Mouse (Mus musculus) kidney, postnatal 10 days (tissue): Measurements from ENCODE around the gene Pskh1.

ENCODE experiments used
- DNase-seq: peaks from one replicate; pipeline ENCODE4 v3.0.0; 2021; ENCODE audit warnings: mixed read lengths

The Pskh1 gene

DNA sequence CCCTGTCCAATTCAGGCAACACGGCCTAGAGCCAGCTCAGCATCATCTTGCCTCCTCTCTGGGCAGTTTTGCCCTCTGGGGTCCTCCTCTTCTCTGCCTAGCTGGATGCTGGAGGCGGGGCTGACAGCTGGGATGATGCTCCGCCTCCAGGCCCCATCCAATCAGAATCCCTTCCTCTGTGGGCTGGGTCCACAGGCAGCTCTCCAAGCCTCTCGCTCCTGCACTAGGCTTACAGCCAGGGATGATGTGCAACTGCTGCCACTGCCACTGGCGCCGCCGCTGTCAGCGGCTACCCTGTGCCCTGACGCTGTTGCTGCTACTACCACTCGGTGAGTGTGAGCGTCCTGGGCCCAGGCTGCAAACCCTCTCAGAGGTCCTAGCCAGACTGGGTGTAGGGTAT lies 6.9 kb upstream of the Pskh1 start, which contains the start of gene Nrn1l:
Gene Nrn1l (plus strand): TSS at position 229 of the 400 bp plus-strand sequence.
- peak; percentile 86 for DNase-seq

GRCm38 (mm10) chr8:105897801-105898480 lies 2.3 kb upstream of the Pskh1 start:
- no peak for DNase-seq

GRCm38 (mm10) chr8:105900941-105901616 lies 838 bp downstream of the Pskh1 start:
- no peak for DNase-seq

DNA sequence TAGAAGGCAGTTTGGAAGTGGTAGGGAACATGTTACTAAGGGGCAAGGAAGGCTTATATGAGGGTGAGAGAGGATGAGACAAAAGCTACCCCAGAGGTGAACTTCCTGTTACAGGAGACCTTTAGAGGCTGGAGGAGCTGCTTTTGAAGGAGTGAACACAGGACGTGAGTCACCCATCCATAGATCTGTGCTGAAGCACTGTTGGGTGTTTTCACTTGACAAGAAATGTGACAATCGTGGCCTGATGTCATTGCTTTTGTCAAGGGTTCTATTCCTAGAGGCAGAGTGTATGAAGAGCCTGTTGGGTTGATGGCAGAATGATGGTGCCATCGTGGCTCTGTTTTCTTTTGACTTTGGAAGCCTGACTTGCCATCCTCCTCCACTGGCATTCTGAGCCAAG lies 19.1 kb downstream of the Pskh1 start:
- DNase-seq: no peak

DNA sequence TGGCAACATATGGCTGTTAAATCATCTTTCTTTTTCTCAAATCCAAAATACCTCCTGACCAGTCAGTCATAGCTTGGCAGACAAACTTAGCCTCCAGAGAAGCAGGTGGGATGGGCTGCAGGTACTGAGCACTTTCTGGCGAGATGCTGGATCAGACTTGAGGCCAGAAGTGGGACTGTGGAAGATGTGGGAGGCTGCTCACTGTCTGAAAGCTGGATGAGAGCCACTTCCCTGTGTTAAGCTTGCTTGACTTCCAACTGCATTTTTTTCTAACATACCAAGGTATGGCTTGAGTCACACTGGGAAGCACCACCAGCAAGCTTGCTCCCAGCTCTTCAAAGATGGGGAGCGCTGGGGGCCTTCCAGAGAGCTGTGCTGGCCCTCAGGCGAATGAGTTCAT lies 24.9 kb downstream of the Pskh1 start:
- no peak for DNase-seq

DNA sequence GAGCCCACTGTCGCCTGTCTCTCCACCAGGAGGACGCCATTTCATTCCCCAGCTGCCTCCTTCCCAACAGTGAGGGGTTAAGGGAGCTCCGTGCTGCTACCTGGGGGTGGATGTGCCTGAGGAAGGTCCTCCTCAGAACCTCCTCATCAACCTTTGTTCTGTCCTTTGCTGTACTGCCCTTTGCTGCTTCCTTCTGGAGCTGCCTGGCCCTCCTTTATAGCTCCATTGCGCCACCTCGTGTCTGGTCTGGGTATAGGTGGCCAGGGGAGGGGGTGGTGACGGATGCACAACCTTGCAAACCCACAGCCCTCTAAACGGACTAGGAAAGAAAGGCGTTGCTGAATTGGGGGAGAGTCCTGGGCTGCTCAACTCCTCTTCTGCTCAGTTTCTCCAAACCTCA lies 30.4 kb downstream of the Pskh1 start:
- peak; percentile 89 for DNase-seq

DNA sequence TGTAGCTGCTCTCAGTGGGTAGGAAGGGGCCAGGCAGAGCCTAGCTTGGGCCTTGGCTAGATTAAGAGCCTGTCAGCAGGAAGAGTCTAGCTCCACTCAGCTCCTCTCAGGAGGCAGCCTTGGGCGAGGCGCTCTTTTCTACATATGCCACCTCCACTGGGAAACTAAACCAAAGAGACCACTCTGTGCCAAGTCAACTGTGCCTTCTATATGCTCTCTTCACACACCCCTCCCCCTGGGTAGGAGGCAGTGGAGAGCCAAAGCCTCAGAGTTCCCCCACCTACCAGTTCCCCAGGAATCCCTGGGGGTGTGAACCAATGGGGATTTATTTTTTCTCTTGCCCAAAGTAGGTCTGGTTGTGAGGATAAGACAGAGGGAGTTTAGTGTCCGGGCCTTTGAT lies 31.0 kb downstream of the Pskh1 start:
- DNase-seq: no peak

- DNase-seq: no peak
Observed at GRCm38 (mm10) chr8:105932525-105932924, 32.3 kb downstream of the Pskh1 start.

DNA sequence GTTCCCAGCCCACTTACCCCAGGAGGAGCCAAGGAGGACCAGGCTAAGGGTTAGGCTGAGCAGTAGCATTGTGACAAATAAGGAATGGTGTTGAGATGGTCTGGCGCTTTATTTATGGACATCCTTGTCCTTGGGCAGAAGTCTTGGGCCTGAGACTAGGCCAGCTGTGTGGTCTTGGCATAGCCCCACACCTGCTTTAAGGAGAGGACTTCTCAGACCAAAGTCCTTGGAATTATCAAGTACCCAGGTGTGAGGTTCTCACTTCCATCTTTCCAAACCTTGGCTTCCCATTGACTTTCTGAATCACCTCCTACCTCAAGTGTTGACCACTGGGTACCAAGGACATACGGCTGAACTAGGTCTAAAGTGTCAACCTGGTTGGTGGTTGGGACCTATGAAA lies 33.5 kb downstream of the Pskh1 start, which contains the start of gene Ctrl:
Gene Ctrl (minus strand): TSS at position 101 of the 400 bp plus-strand sequence.
- DNase-seq: no peak

GRCm38 (mm10) chr8:105935105-105935504 lies 34.9 kb downstream of the Pskh1 start:
- no peak for DNase-seq

DNA sequence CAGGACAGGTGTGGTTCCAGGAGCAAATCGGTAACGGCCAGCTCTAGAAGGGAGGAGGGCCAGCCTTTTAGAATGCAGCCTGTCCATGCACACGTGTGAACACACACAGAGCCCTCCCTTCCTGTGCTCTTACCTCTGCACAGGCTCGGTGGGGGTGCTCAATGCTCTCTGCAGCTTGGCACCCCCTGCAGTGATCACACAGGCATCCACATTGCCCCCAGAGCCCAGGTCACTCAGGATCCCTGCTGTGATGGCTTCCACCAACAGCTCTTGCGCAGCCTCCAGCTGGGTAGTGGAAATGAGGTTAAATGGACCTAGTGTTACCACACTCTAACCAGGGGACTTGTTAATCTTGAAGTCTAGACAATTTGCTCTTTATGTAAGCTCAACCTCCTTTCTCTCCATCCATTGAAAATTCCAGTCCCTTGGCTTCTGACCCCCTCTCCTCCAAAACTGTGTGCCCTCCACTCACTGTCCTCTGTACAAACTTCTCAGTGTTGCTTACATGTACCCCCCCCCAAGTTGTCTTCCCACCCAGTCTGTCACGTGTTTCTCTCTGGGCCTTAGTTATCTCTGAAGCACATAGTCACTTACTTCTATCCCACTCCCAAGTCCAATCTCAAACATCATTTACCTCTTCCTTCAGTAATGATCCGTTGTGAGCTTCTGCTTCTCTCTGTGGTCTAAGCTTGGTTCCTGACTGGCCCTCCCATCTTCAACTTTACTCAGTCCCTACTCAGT lies 35.8 kb downstream of the Pskh1 start:
- no peak for DNase-seq

GRCm38 (mm10) chr8:105936866-105937475 lies 36.7 kb downstream of the Pskh1 start:
- DNase-seq: peak; percentile 95

GRCm38 (mm10) chr8:105937496-105938305 lies 37.5 kb downstream of the Pskh1 start:
- peak; percentile 63 for DNase-seq

DNA sequence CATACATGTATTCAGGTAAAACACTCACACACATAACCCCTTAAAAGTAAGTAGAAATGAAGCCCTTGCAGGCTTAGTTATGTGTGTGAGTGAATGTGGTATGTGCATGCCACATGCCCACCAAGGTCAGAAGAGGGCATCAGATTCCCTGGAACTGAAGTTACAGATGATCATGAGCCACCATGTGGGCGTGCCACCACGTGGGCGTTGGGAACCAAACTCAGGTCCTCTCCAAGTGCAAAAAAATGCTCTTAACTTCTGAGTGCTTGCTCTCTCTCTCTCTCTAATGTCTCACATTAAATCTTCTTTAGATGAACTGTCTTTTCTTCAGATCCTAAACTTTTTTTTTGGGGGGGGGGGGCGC lies 38.0 kb downstream of the Pskh1 start, which contains the start of gene Psmb10:
Gene Psmb10 (minus strand): TSS at position 139 of the 364 bp plus-strand sequence.
- peak; percentile 53 for DNase-seq

GRCm38 (mm10) chr8:105942026-105942425 lies 41.8 kb downstream of the Pskh1 start:
- DNase-seq: no peak

DNA sequence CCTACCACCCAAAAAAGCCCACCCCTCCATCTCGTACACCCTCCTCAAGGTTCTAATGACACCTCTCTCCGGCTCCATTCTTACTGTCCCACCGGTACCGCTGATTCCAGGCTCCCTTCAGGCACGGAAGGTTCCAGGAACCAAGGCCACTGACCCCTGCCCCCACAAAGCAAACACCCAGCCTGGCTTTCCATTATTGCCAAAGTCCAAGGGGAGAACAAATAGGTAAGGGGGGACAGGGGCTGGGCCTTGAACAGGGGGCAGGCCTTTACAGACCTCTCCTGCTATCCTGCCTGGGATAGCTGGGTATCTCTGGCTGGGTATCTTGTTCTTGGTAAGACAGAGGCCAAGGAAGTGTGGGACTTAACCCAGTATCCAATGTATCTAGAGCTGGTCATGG lies 42.3 kb downstream of the Pskh1 start:
- DNase-seq: no peak

GRCm38 (mm10) chr8:105943321-105943739 lies 43.1 kb downstream of the Pskh1 start, which contains the start of gene Lcat:
Lcat (minus strand) TSS chr8:105943382.
- no peak for DNase-seq

- peak; percentile 85 for DNase-seq
Observed at GRCm38 (mm10) chr8:105949350-105949749, 49.1 kb downstream of the Pskh1 start.

DNA sequence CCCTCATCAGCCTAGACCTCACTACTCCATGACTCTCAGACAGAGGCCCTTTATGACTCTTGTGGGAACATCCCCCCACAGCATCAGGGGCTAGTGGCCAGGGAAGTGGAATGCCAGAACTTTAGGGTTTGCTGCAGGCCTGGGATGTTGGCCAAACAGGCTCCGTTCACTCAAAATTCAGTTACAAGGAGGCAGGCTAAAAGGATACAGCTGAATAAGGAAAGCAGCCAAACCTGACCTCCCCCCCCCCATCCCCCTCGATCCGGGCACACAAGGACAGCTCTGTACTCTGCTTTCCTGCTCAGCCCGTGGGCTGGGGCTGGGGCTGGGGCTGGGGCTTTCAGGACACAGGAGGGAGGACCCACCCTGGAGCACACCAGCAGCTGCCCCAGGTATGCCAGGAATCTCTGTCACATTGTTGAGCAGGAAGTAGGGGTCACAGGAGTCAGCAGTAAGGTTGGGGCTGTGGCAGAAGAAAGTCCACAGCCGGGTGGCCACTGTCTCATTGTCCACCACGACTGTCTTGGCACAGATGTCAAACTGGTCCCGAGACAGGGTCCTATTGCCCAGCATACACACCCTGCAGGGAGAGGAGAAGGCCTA lies 50.9 kb downstream of the Pskh1 start:
- peak; percentile 80 for DNase-seq

DNA sequence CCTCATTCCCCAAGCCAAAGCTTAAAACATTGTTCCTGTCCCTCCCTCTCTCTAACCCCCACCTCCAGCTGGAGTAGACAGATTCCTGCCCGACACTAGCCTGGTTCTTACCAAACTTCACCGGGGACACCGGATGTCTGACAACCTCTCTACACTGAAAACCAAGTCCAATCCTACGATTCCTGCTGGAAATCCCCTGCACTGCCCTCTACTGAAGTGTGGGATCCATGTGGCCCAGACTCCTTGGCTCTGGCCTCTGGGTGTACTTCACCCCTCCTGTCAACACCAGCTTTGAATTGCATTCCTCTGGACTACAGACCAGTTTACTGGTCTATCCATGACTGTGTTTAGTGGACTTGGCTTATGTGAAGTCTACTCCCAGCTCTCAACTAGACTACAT lies 56.3 kb downstream of the Pskh1 start:
- no peak for DNase-seq

DNA sequence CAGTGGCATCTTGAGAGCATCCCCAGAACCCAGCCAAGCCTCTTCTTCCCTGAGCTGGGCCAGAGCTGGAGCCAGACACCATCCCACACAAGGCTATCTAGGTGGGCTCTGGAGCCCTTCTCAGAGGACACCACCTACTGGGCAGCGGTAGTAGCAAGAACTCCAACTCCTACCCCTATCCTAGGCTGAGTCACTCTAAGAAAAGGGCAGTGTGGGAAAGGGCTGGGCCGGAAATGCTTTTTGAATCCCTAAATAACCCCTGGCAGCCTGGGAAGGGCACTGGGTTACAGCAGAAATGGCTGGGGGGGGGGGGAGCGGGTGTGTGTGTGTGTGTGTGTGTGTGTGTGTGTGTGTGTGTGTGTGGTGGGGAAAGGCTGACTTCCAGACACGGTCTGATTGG lies 57.6 kb downstream of the Pskh1 start:
- peak; percentile 71 for DNase-seq

GRCm38 (mm10) chr8:105959350-105959749 lies 59.1 kb downstream of the Pskh1 start:
- DNase-seq: peak; percentile 89
